Mouse (Mus musculus) embryonic facial prominence, embryonic 12.5 days (tissue): ENCODE data around the gene Ablim1. TPM values are rescaled to one million over a fixed set of nuclear protein-coding genes. Genes with fewer than 3 reads are reported as not detected.

ENCODE experiments used
- ATAC-seq: fragments of 200-750 bp; cut with Nextera tagmentation; 2 replicates; pipeline ENCODE4 v1.8.0; 2017; ENCODE audit not compliant: insufficient number of reproducible peaks, insufficient read depth, low FRiP score, low TSS enrichment
- H3K27ac ChIP-seq: fragments of 300-500 bp; sonication (generic); 2 replicates; pipeline ENCODE4 v1.5.1; 2016; ENCODE audit warnings: mild to moderate bottlenecking
- H3K27me3 ChIP-seq: fragments of 300-500 bp; sonication (generic); 2 replicates; pipeline ENCODE4 v1.6.1; 2016; ENCODE audit warnings: mild to moderate bottlenecking, moderate library complexity
- H3K36me3 ChIP-seq: fragments of 300-500 bp; sonication (generic); 2 replicates; pipeline ENCODE4 v1.6.1; 2016; ENCODE audit warnings: mild to moderate bottlenecking
- H3K4me1 ChIP-seq: fragments of 300-500 bp; sonication (generic); 2 replicates; pipeline ENCODE4 v1.6.1; 2016
- H3K4me2 ChIP-seq: fragments of 300-500 bp; sonication (generic); replicated peaks from 2 replicates; pipeline ENCODE4 v1.6.1; 2016; ENCODE audit warnings: mild to moderate bottlenecking, moderate library complexity
- H3K4me3 ChIP-seq: fragments of 300-500 bp; sonication (generic); 2 replicates; pipeline ENCODE4 v1.5.1; 2016; ENCODE audit warnings: mild to moderate bottlenecking
- H3K9ac ChIP-seq: fragments of 300-500 bp; sonication (generic); 2 replicates; pipeline ENCODE4 v1.6.1; 2016; ENCODE audit warnings: mild to moderate bottlenecking, moderate library complexity
- H3K9me3 ChIP-seq: fragments of 300-500 bp; sonication (generic); 2 replicates; pipeline ENCODE4 v1.6.1; 2016; ENCODE audit warnings: mild to moderate bottlenecking, moderate library complexity
- WGBS: fragments of 180-500 bp; shearing (Covaris S2); methylation state at CpG from one replicate; pipeline ENCODE4 v1.1.7; 2016; 5-methylcytosine and 5-hydroxymethylcytosine counted together
- polyA plus RNA-seq: library from polyadenylated mRNA; unstranded; fragments of >200 nt; fragmentation: Nextera tagmentation; extraction: Ambion mirVana; gene quantifications from 2 replicates; pipeline ENCODE4 v1.2.1, GENCODE M21; 2016

Ablim1 gene
- polyA plus RNA-seq, 1 experiment from 2014 or later, result 32.0 TPM

- Histone ChIP-seq H3K4me1 (0 out of 2 replicates have a peak, but pooled peaks cover 5% of the 10 kb centered on the region), H3K4me2 (no peak overlapping the region), H3K27me3 (no peaks in the 10 kb centered on the region), H3K27ac (no peak overlapping the region), H3K36me3 (no peaks in the 10 kb centered on the region), H3K9ac (no peak overlapping the region), H3K4me3 (no peak overlapping the region), H3K9me3 (peaks cover 3% of the 10 kb centered on the region; the same call in 1 of the 2 replicates)
- ATAC-seq, result no peak
- WGBS, result 89% methylated on average over 5 of the region's 5 CpGs
These were observed 230.1 kb downstream of the Ablim1 start for GRCm38 (mm10) chr19:57084520-57085166.

GRCm38 (mm10) chr19:57083887-57084286 lies 230.8 kb downstream of the Ablim1 start:
- Histone ChIP-seq H3K9me3 (peaks cover 3% of the 10 kb centered on the region; the same call in 1 of the 2 replicates), H3K4me2 (no peak overlapping the region), H3K36me3 (no peaks in the 10 kb centered on the region), H3K4me3 (no peak overlapping the region), H3K27ac (no peak overlapping the region), H3K27me3 (no peaks in the 10 kb centered on the region), H3K4me1 (peaks cover 8% of the 10 kb centered on the region), H3K9ac (no peak overlapping the region)
- ATAC-seq, result no peak
- 98% methylated on average over 2 of the region's 2 CpGs for WGBS

GRCm38 (mm10) chr19:57083183-57083555 lies 231.6 kb downstream of the Ablim1 start:
- 47% methylated on average over 10 of the region's 10 CpGs for WGBS
- H3K4me1 ChIP-seq, result peaks cover 15% of the 10 kb centered on the region

GRCm38 (mm10) chr19:57082454-57083182 lies 232.1 kb downstream of the Ablim1 start:
- Histone ChIP-seq H3K36me3 (no peaks in the 10 kb centered on the region), H3K4me3 (no peak overlapping the region), H3K4me1 (peaks cover 21% of the 10 kb centered on the region), H3K27ac (no peak overlapping the region), H3K4me2 (no peak overlapping the region), H3K9me3 (peaks cover 3% of the 10 kb centered on the region; the same call in 1 of the 2 replicates), H3K9ac (no peak overlapping the region), H3K27me3 (no peaks in the 10 kb centered on the region)
- no peak for ATAC-seq
- 64% methylated on average over 17 of the region's 17 CpGs for WGBS

More at GRCm38 (mm10) chr19:57083183-57083555, 231.6 kb downstream of the Ablim1 start:
- no peaks in the 10 kb centered on the region for H3K27me3 ChIP-seq
- no peaks in the 10 kb centered on the region for H3K36me3 ChIP-seq
- no peak overlapping the region for H3K4me3 ChIP-seq
- no peak overlapping the region for H3K27ac ChIP-seq
- no peak overlapping the region for H3K9ac ChIP-seq
- no peak for ATAC-seq
- peaks cover 3% of the 10 kb centered on the region; the same call in 1 of the 2 replicates for H3K9me3 ChIP-seq
- H3K4me2 ChIP-seq, result no peak overlapping the region

- ATAC-seq, result no peak
- Histone ChIP-seq H3K4me1 (peaks cover 23% of the 10 kb centered on the region), H3K27ac (no peak overlapping the region), H3K9me3 (peaks cover 3% of the 10 kb centered on the region; the same call in 1 of the 2 replicates), H3K27me3 (no peaks in the 10 kb centered on the region), H3K9ac (no peak overlapping the region), H3K4me2 (no peak overlapping the region), H3K4me3 (no peak overlapping the region), H3K36me3 (no peaks in the 10 kb centered on the region)
- WGBS, result 24% methylated on average over 4 of the region's 4 CpGs
These were observed 233.2 kb downstream of the Ablim1 start for GRCm38 (mm10) chr19:57081536-57081935.

GRCm38 (mm10) chr19:57079606-57079981 lies 235.1 kb downstream of the Ablim1 start:
- Histone ChIP-seq H3K9me3 (no peaks in the 10 kb centered on the region), H3K36me3 (no peaks in the 10 kb centered on the region), H3K4me2 (no peak overlapping the region), H3K9ac (no peak overlapping the region), H3K4me1 (peaks cover 30% of the 10 kb centered on the region), H3K27ac (no peak overlapping the region), H3K27me3 (no peaks in the 10 kb centered on the region), H3K4me3 (no peak overlapping the region)
- no peak for ATAC-seq
- 68% methylated on average over 3 of the region's 3 CpGs for WGBS

GRCm38 (mm10) chr19:57078867-57079605 lies 235.7 kb downstream of the Ablim1 start:
- Histone ChIP-seq H3K9ac (no peak overlapping the region), H3K36me3 (no peaks in the 10 kb centered on the region), H3K4me3 (no peak overlapping the region), H3K4me1 (peaks cover 30% of the 10 kb centered on the region), H3K27me3 (no peaks in the 10 kb centered on the region), H3K27ac (peak overlapping the region; percentile 30), H3K9me3 (no peaks in the 10 kb centered on the region), H3K4me2 (no peak overlapping the region)
- WGBS, result 47% methylated on average over 10 of the region's 10 CpGs
- no peak for ATAC-seq

- H3K27me3 ChIP-seq, result no peaks in the 10 kb centered on the region
These were observed 236.7 kb downstream of the Ablim1 start for GRCm38 (mm10) chr19:57077826-57078699.

GRCm38 (mm10) chr19:57073450-57073849 lies 241.3 kb downstream of the Ablim1 start:
- ATAC-seq, result no peak
- no peak overlapping the region for H3K4me2 ChIP-seq
- 81% methylated on average over 4 of the region's 4 CpGs for WGBS
- no peak overlapping the region for H3K27ac ChIP-seq
- H3K9ac ChIP-seq, result no peak overlapping the region
- H3K9me3 ChIP-seq, result no peaks in the 10 kb centered on the region
- no peaks in the 10 kb centered on the region for H3K36me3 ChIP-seq
- H3K27me3 ChIP-seq, result no peaks in the 10 kb centered on the region
- H3K4me1 ChIP-seq, result peaks cover 21% of the 10 kb centered on the region
- H3K4me3 ChIP-seq, result no peak overlapping the region

More at GRCm38 (mm10) chr19:57077826-57078699, 236.7 kb downstream of the Ablim1 start:
- no peak for ATAC-seq
- H3K27ac ChIP-seq, result peak overlapping the region; percentile 30
- no peak overlapping the region for H3K9ac ChIP-seq
- 38% methylated on average over 13 of the region's 13 CpGs for WGBS
- no peak overlapping the region for H3K4me2 ChIP-seq
- H3K36me3 ChIP-seq, result no peaks in the 10 kb centered on the region
- no peak overlapping the region for H3K4me3 ChIP-seq
- H3K9me3 ChIP-seq, result no peaks in the 10 kb centered on the region
- peaks cover 29% of the 10 kb centered on the region for H3K4me1 ChIP-seq

GRCm38 (mm10) chr19:57072756-57073155 lies 242.0 kb downstream of the Ablim1 start:
- no peaks in the 10 kb centered on the region for H3K27me3 ChIP-seq
- ATAC-seq, result no peak
- 71% methylated on average over 3 of the region's 3 CpGs for WGBS
- no peaks in the 10 kb centered on the region for H3K9me3 ChIP-seq
- H3K4me2 ChIP-seq, result no peak overlapping the region
- no peak overlapping the region for H3K9ac ChIP-seq
- H3K27ac ChIP-seq, result no peak overlapping the region
- H3K4me3 ChIP-seq, result no peak overlapping the region
- peaks cover 14% of the 10 kb centered on the region; the same call in 1 of the 2 replicates for H3K4me1 ChIP-seq
- no peaks in the 10 kb centered on the region for H3K36me3 ChIP-seq

GRCm38 (mm10) chr19:57067108-57067613 lies 247.6 kb downstream of the Ablim1 start:
- no peak for ATAC-seq
- peaks cover 9% of the 10 kb centered on the region; the same call in 1 of the 2 replicates for H3K36me3 ChIP-seq

More at GRCm38 (mm10) chr19:57067108-57067613, 247.6 kb downstream of the Ablim1 start:
- Histone ChIP-seq H3K27me3 (no peaks in the 10 kb centered on the region), H3K4me2 (no peak overlapping the region), H3K9ac (no peak overlapping the region), H3K27ac (no peak overlapping the region), H3K4me1 (no peaks in the 10 kb centered on the region), H3K9me3 (no peaks in the 10 kb centered on the region), H3K4me3 (no peak overlapping the region)
- 88% methylated on average over 9 of the region's 9 CpGs for WGBS
